Mouse (Mus musculus): Measurements from ENCODE around the gene Gm36028. TPM values are rescaled to one million over a fixed set of nuclear protein-coding genes. Genes with fewer than 3 reads are reported as not detected.

Gm36028 gene
- total RNA-seq, 2 experiments from 2014 or later = 0.25 to 0.28 TPM

GRCm38 (mm10) chr16:37811874-37812273 lies 49.1 kb downstream of the Gm36028 start:
- DNase-seq (ENCODE audit: low spot score in 2 of 2) = no peak

- DNase-seq (ENCODE audit: low spot score in 2 of 2) = no peak
Measured at GRCm38 (mm10) chr16:37809623-37809992, 51.3 kb downstream of the Gm36028 start.

GRCm38 (mm10) chr16:37808866-37809622 lies 51.9 kb downstream of the Gm36028 start:
- no peak for DNase-seq (ENCODE audit: low spot score in 2 of 2)

GRCm38 (mm10) chr16:37807269-37807668 lies 53.7 kb downstream of the Gm36028 start:
- no peak for DNase-seq (ENCODE audit: low spot score in 2 of 2)

GRCm38 (mm10) chr16:37805746-37806495 lies 55.0 kb downstream of the Gm36028 start:
- no peak for DNase-seq (ENCODE audit: low spot score in 2 of 2)

- DNase-seq (ENCODE audit: low spot score in 2 of 2) = no peak
Measured at GRCm38 (mm10) chr16:37803387-37803950, 57.5 kb downstream of the Gm36028 start.

GRCm38 (mm10) chr16:37802686-37803295 lies 58.2 kb downstream of the Gm36028 start:
- no peak for DNase-seq (ENCODE audit: low spot score in 2 of 2)

- no peak for DNase-seq (ENCODE audit: low spot score in 2 of 2)
Measured at GRCm38 (mm10) chr16:37801097-37801496, 59.8 kb downstream of the Gm36028 start.

Other genes starting within 250 kb of the Gm36028 start
- 100 to 1,000 TPM; 108 to 117 TPM for gene Ndufb4, start 206.7 kb downstream of the Gm36028 start, total RNA-seq (2021)
- 100 to 1,000 TPM; 242 to 304 TPM for gene Fstl1, start 84.3 kb downstream of the Gm36028 start, total RNA-seq (2021)
- gene Lrrc58, start 7.2 kb upstream of the Gm36028 start, total RNA-seq (2021) = 100 to 1,000 TPM; 180 to 183 TPM
- gene Gpr156, start 55.4 kb upstream of the Gm36028 start, total RNA-seq (2021) = 1 to 10 TPM; 1.2 to 1.5 TPM
- 10 to 100 TPM; 77.3 to 86.8 TPM for gene Gsk3b, start 227.9 kb upstream of the Gm36028 start, total RNA-seq (2021)

Data from adrenal gland, postnatal 4 days (tissue).